Mouse (Mus musculus) B cell, adult 62 days (primary cell): ENCODE measurements around the gene Olfr145. TPM values are rescaled to one million over a fixed set of nuclear protein-coding genes. Genes with fewer than 3 reads are reported as not detected.

ENCODE experiments used
- total RNA-seq: library from RNA; stranded (reverse); gene quantifications from 4 replicates; pipeline ENCODE4 v1.2.4, GENCODE M21; 2023

Gene Olfr145
- total RNA-seq = not detected in 4 replicates

GRCm38 (mm10) chr9:37896661-37897060 is at the start of gene Olfr145:
Gene Olfr145, plus strand, starts transcription at chr9:37896724.

GRCm38 (mm10) chr9:37853969-37854368 is 42.6 kb upstream of the Olfr145 start, which contains the start of gene Olfr877:
Gene Olfr877, plus strand, starts transcription at chr9:37854269.

GRCm38 (mm10) chr9:37917540-37917939 is 21.0 kb downstream of the Olfr145 start, which contains the start of gene Olfr878:
Gene Olfr878, plus strand, starts transcription at chr9:37917840.

Other genes with a start within 250 kb of the Olfr145 start
- 50.4 to 55.2 TPM (median 52.5 TPM) in 4 replicates for gene Tbrg1, start 239.4 kb upstream of the Olfr145 start, total RNA-seq
- gene Panx3, start 227.5 kb upstream of the Olfr145 start, total RNA-seq = not detected in 4 replicates
- not detected in 4 replicates for gene Olfr160, start 180.5 kb upstream of the Olfr145 start, total RNA-seq
- gene Olfr874, start 151.6 kb upstream of the Olfr145 start, total RNA-seq = not detected in 4 replicates
- not detected in 4 replicates for gene Olfr875, start 124.9 kb upstream of the Olfr145 start, total RNA-seq
- gene Olfr876, start 93.7 kb upstream of the Olfr145 start, total RNA-seq = not detected in 4 replicates
- not detected in 4 replicates for gene Olfr877, start 42.5 kb upstream of the Olfr145 start, total RNA-seq
- not detected in 4 replicates for gene Olfr878, start 21.1 kb downstream of the Olfr145 start, total RNA-seq
- gene Olfr881, start 95.1 kb downstream of the Olfr145 start, total RNA-seq = not detected in 4 replicates
- not detected in 4 replicates for gene Olfr883, start 129.1 kb downstream of the Olfr145 start, total RNA-seq
- gene Olfr884, start 149.8 kb downstream of the Olfr145 start, total RNA-seq = not detected in 4 replicates
- gene Olfr885, start 164.6 kb downstream of the Olfr145 start, total RNA-seq = not detected in 4 replicates
- gene Olfr887, start 187.3 kb downstream of the Olfr145 start, total RNA-seq = not detected in 4 replicates
- not detected in 4 replicates for gene Olfr888, start 211.4 kb downstream of the Olfr145 start, total RNA-seq
- 0.09 to 0.19 TPM in 2 of 4 replicates, not detected in the others for gene Olfr889, start 218.5 kb downstream of the Olfr145 start, total RNA-seq
- not detected in 4 replicates for gene Olfr890, start 245.8 kb downstream of the Olfr145 start, total RNA-seq